Mouse (Mus musculus): ENCODE measurements around the gene Htra2.

DNA sequence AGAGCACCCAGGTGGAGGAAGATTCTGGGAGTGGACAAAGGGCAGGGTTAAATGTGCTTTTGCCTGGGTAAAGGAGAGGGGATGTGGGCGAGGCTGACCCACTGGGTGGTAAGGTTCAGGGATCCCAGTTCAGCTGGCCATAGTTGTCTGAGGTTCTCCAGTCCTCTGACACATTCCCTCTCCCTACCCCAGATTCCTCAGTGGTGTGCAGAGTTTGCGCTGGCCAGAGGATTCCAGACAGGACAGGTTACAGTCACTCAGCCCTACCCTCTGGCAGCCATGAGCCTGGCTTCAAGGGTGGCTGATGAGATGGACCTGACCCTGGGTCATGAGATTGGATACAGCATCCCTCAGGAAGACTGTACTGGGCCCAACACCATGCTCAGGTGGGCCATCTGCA, 3.7 kb upstream of the Htra2 start:
- TF ChIP-seq CTCF (IDR thresholded peaks at IDR 0.05; ENCODE audit: control insufficient read depth, insufficient read depth, insufficient read length) (no peak), USF1 (IDR thresholded peaks at IDR 0.05; ENCODE audit: low read depth) (no peak), CEBPB (IDR thresholded peaks at IDR 0.05; ENCODE audit: low read depth) (no peak), MAX (IDR thresholded peaks at IDR 0.05) (no peak), MYOG (IDR thresholded peaks at IDR 0.05; ENCODE audit: control insufficient read depth, extremely low read depth, insufficient read length) (no peak)
